Mouse (Mus musculus): ENCODE measurements at regions not wholly inside any gene's neighbourhood (a gene's known extent, or its start where the extent isn't known, plus 50 kb on each side); places are given as distances from the start of the nearest gene placed in this dataset.
"Not testable (repeated sequence)": the region's sequence is repeated elsewhere in the genome, so short reads cannot be mapped to it uniquely, and the experiment has no call there.

DNA sequence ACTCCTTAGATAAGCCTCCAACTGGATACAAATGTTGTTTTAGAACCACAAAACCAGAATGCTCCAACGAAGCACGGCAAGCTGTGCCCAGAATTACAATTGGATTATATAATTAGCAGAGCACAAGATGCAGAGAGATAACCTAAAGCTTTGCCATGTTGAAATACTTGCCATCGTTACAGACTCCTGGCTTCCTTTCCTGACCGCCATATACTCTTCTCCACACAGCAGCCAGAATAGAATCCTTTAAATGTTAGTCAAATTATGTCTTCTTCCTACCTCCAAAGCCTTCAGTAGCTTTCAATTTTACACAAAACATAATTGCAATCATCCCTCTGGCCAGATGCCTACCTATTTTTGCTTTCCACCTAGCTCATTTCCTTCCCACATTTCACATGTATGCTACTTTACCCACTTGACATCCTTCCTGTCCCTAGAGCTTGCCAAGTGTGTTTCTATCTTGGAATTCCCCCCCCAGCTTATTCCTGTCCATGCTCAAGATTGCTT lies 52.8 kb upstream of the G2e3 start:
- DNase-seq (ENCODE audit: low spot score in 2 of 2) = no peak

DNA sequence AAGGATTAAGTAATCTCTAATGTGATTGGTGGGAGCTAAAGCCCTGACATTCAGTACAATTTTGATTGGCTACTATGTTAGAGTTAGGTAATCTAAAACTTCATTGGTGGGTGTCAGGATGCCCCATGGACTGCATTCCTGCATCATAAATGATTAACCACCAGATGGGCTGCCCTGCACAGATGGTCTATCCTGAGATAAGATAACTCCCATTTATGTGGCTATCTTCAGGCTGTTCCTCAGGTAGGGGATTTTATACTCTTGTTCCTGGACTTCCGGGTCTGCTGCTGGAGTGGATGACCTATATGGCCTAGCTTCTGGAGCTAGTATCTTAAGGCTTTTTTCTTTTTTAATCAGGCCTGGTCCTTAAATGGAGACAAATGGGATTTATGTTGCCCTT lies 69.5 kb upstream of the G2e3 start:
- DNase-seq (ENCODE audit: low spot score in 2 of 2) = no peak

DNA sequence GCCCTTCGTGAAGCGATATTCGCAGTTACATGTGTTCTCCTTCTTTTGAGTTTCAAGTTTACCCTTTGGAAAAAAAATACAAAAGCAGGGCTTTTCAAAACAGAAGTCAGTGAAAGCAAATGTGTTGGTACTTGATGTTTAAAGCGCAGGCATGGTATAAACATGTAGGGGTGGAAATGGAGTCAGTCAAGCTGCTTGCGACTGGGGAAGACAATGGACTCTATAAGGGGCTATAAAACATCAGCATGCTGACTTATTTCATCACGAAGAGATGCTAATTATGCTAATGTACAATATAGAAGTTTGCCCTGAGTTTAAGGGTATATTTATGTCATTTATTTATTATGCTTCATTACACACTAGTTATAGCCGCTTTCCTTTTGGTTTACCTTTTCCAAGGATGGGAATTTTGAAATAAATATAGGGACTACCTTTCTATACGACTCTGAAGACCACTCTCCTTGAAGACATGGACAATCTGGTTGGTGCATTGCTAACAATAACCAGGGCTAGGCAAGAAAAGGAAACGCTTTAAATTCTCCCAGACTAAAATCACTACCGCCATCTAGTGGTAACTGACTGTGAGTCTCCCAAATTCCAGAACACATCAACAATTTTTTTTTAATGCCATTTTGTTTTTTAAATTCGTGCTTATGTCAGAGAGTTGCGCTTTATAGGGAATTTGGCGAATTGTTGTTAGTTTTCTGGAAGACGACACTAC lies 71.9 kb upstream of the G2e3 start:
- DNase-seq (ENCODE audit: low spot score in 2 of 2) = no peak

DNA sequence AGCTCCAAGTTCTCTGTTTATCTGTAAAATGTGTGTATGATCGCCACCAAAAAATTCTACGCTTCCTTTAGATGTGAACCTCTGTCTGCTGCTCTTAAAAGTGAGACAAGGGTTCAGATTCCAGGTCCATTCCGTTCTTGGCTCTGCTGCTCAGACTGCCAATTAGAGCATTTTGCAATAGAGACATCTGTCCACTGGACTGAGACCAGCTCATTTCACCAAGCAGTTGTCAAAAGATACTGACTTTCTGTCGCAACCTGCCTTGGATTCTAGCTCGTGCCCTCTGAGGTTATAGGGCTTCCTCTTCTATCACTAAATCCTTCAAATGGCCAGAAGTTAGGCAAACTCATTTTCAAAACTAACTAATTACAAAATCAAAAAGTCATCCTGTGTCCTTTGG lies 74.4 kb upstream of the G2e3 start:
- no peak for DNase-seq (ENCODE audit: low spot score in 2 of 2)

DNA sequence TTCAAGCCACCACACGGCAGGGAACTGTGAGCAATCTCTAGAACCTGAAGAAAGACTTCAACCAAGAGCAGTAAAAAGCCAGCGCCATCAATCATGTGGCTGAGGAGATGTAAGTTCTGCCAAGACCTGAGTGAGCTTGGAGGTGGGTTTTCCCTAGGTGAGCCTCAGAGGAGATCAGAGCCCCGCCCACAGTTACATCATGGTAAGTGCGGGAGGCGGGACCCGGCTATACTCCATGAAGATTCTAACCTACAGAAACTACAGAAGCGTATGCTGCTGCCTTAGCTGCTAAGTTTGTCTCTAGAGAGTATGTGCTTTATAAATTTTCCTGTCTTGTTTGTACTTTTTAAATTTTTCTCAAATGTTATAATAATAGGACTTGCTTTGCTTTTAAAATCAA lies 105.0 kb upstream of the G2e3 start:
- DNase-seq (ENCODE audit: low spot score in 2 of 2) = no peak

DNA sequence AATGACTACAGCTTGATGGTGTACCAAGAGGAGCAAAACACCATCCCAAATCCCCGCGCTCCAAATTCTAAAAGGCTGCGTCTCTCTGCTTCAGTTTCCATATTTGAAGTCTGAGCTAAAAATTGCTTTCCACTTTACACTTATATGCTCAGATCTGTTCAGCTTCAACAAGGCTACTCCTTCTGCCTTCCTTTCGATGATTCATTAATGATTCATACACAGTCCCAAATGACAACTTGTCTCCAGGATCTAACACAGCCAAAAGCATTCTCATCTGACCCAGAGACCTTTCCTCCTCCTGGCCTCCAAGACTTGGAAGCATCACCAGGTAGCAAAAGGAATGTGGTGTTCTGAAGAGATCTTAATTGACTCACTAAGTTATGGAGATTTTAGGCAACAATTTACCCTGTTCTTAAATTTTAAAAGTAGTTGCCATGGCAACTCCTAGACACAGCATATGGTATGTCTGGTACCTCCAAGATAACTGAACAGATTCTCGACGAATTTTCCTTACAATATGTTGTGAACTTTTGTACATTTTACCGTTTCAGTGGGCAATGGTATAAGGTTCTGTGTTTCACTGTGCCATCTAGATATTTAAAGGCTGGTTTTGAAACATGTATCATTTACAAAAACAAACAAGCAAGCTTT lies 106.6 kb upstream of the G2e3 start:
- DNase-seq (ENCODE audit: low spot score in 2 of 2) = no peak

DNA sequence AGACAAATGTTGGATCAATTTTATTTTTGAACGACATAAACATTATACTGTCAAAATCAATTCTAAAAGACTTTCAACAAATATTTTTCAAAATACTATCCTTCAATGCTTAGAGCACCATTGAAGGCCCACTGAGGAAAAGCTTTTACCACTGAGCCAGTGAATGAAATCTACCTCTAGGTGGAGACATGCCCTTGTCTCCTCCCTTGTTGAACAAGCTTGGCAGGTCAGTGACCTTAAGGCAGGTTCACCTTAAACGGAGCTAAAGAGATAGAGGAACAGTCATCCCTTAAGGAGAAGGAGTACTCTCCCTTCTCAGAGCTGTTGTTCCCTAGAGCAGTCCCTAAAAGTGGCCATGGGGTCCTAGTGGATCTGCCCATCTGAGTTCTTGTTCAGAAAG lies 136.2 kb upstream of the G2e3 start:
- no peak for DNase-seq (ENCODE audit: low spot score in 2 of 2)

DNA sequence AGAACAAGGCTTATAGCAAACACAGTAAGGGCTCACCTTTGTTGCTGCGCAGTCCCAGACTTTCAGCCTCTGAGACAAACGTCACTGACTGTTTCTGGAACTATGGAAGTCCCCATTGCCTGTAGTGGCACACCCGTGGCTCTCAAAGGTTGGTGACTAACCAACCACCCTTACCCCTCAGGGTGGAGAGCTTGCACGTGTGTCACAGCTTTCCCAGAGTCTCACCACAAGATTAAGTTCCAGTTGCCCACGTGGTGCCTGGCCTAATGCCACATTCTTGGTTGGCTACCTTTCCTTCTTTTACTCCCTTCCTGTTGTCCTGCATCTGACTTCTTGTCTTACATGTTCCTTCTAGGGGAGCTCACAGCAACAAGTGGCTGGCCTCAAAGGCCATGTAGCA lies 151.6 kb upstream of the G2e3 start:
- DNase-seq (ENCODE audit: low spot score in 2 of 2) = no peak

DNA sequence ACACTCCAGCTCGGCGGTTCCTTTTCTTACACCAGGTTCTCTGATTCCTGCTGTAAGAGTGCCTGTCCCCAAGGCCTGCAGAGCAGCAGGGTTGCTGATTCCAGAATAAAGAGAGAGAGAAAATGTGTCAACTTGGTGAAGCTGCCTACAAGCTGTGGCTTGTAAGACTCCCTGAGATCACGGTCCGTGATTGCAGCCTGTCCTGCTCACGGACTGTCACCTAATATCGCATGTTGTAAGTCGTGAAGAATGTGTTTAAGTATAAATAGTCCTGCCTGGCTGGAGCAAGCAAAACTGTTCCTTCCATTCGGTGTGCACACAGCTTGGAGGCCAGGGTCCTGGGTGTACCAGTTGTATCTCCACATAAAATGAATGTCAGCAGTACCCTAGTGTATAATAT lies 152.7 kb upstream of the G2e3 start:
- no peak for DNase-seq (ENCODE audit: low spot score in 2 of 2)

DNA sequence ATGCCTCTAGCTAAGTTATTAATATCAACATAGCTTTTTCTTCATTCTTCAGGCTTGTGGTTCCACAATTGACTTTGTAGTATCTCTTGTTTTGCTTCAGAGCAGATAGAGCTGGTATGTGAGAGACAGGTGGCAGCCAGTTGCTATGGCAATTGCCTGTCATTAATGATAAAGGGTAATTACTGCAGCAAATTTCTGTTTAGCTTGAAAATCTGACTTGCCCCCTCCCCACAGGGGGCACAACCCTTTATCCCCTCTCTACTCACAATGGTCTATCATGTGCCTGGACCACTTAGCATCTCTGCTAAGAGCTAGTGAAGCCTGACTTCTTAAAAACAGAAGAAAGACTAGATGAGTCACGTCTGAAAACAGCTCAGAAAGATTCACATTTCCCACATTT lies 157.1 kb upstream of the G2e3 start:
- DNase-seq (ENCODE audit: low spot score in 2 of 2) = no peak

DNA sequence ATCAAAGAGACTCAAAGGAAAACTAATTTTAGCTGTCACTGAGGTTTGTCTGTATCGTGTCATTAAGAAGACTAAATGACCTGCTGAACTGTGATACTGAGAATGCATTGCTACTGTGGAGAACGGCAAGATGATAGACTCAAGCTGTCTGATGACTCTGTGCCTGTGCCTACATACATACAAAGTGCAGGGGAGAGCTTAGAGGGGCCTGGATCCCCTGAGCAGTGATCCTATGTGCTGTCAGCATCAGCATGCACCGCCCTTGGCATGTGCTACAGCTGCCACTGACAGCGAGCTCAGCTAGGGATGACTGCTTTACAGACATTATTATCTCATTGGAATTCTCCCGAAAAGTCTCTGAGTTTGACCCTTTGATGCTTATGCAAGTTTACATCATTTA lies 157.7 kb upstream of the G2e3 start:
- no peak for DNase-seq (ENCODE audit: low spot score in 2 of 2)

DNA sequence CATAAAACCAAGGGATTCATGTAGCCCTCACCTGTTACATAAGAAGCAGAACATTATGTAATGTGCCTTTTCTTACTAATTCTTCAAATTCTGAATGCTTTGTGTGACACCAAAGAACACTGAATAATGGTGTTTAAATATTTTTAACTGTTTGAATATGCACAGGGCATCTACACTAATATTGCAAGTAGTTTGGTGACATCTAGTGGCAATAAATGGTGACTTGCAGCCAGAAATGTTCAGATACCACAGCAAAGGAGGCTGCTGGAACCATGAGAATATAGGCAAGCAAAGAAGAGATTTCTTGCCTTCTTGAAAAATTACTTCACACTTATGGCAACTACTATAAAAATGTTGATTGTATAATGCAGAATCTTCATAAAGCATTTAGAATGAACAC lies 159.6 kb upstream of the G2e3 start:
- no peak for DNase-seq (ENCODE audit: low spot score in 2 of 2)

DNA sequence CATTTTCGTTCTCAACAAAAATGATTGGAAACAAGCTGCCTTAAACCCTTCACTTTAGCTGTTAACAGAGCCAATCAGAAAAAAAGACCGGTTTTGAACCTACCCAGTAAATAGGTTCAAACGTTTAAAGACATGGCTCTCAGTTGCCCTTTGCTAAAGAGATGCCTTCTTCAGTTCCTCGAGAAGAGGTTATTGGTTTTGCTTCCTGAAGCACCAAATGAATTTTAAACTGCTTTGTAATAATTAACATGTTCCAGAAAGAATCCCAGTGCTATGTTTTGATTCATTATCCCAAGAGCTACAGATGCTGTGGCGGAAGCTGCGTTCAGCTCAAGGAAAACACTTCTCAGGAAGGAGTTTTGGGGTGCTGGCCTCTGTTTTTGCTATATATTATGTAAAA lies 160.1 kb upstream of the G2e3 start:
- no peak for DNase-seq (ENCODE audit: low spot score in 2 of 2)

DNA sequence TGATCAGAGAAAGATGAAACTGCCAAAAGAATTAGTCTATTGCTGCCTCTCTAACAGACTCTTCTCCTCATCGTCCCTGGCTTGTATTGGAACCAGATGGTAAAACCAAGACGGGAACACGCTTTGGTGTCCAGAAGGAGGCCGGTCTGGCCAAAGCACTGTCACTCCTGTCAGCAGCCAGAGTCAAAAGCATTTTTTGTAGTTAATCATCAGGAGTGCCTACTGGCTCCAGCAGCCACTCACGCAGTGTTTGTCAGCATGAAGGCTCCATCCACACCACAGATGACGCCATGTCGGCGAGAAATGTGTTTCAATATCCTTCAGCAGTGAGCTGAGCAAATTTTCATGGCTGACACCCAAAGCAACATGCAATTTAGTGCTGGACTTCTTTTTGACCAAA lies 162.1 kb upstream of the G2e3 start:
- DNase-seq (ENCODE audit: low spot score in 2 of 2) = no peak

DNA sequence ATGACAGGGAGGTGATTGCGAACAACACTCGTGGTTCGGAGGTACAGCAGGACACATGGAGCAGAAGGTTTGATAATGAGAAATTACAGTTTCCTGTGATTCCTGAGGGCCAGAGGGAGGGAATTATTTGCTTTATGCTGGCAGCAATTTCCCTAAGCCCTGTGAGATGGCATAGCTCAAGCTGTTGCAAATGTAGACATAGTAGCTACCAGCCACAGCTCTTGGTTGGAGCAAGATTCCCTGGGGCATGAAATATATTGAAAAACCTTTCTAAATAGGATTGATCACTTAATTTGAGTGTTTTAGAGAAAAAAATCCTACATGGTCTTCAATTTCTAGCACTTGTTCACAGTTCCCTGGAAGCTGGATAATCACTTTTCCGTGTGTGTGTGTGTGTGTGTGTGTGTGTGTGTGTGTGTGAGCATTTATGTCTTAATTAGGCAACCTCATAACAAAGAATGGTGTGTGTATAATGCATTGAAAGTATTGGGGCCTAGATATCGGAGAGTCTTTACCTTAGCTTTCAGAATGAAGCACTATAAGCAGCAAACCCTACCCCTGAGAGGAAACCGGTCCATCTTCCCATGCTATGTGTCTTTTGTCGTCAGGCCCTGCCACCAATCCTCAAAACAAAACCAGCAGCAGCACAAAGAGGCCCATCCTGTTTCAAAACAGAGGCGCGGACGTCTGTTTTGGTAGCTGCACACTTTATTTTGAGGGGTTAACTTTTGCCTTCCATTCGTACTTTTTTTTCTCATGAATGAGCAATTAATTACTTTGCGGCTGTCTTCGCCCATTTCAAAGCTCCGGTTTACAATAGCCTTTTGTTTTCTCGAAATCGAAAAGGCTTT lies 172.7 kb upstream of the G2e3 start:
- no peak for DNase-seq (ENCODE audit: low spot score in 2 of 2)

DNA sequence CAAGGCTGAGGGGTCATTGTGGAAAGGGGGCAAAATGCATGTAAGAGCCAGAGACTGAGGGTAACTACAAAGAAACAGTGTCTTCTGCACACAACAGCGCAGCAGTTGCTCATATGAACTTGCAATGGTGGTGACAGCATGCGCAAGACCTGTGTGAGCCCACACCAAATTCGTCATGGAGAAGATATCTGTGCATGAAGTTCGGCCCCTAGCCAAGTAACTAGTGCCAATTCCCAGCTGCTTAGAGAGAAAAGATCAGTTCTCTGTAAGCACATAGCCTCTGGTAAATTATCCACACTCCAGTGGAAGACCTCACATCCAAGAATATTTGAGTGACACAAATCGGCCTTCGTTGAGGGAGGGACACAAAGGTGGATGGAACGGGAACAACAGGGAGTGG lies 182.7 kb upstream of the G2e3 start:
- no peak for DNase-seq (ENCODE audit: low spot score in 2 of 2)

DNA sequence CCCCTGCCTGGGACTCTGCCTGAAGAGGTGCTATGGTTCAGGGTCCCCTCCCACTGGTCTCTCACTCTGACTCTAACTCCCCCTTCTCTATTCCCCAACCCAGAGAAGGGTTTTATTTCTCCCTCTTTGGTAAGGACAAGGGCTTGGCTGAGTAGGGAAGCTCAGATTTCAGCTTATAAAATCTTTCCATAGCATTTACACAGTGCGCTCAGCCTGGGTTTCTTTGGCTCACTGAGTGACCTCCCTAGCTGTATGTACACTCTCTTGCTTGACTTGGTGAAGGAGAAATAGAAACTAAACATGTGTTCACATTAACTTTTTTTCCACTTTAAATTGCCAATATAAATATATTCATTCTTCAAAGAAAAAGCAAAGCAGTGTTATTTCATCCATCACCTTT lies 186.9 kb upstream of the G2e3 start:
- no peak for DNase-seq (ENCODE audit: low spot score in 2 of 2)

DNA sequence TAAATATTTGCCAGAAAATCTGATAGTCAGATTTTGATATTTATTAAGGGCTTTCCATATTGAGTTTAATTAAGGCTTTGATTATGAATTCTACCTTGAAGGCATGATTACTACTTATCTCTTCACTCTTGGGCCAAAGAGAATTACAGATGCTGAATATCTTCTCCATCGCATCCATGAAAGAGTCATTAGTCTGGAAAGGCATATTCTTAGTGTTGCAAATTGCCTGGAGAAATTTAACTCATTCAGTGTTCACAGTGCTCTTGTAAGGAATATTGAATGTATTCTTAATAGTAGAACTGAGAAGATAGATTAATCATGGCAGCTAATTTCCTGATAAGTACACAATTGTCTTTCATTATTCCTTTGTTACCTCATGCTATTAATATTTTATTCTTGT lies 187.7 kb upstream of the G2e3 start:
- no peak for DNase-seq (ENCODE audit: low spot score in 2 of 2)

DNA sequence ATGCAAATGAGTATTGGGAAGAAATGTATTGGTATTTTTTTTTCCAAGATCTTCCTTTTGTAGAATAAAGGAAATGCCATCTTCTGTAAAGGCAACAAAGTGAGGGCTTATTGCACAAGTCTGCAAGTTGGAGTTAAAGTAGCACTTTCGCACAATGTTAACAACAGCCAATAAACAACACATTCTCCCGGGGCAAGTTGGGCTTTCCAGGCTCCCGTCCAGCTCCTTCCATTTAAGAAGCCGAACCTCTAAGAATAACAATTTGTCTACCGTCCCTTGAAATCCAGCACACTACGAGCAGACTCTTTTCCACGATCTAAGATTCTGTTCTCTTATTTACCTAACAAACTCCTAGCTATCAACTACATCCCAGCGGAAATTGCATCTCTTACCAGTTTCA lies 199.9 kb upstream of the G2e3 start:
- no peak for DNase-seq (ENCODE audit: low spot score in 2 of 2)

DNA sequence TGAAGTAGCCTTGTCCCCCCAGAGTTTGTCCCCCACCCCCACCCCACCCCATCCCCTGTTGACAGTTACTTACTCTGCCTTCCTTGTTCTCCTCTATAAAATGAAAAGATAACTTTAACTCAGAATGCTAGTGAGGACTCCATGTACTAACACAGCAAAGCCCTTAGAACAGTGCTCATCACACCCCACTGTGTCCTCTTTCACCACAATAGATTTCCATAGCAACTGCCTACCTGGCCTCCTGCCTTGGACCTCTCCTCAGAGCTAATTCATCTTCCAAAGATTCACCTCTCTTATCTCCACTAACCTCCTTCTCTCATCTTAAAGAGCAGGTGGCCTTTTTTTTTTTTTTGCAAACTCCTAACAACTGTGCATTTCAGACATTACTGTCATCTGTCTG lies 204.0 kb upstream of the G2e3 start:
- no peak for DNase-seq (ENCODE audit: low spot score in 2 of 2)

DNA sequence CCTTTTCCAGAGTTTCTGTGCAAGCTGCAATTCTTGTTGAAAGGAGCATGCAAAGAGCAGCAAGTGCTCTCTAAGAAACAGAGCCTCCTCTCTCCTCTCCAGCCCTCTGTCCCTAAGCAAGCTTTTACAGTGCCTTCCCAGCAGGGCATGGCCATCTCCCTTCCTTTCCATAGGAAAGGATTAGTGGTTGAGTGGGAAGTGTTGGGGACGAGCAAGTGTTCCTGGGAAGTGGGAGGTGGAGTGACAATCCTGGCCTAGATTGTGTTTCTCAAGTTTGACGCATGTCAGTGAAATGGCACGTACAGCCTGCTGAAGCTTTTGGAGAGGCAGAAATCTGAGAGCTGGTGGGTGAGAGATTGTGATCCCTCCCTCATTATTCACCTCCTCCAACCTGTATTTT lies 204.7 kb upstream of the G2e3 start:
- no peak for DNase-seq (ENCODE audit: low spot score in 2 of 2)

DNA sequence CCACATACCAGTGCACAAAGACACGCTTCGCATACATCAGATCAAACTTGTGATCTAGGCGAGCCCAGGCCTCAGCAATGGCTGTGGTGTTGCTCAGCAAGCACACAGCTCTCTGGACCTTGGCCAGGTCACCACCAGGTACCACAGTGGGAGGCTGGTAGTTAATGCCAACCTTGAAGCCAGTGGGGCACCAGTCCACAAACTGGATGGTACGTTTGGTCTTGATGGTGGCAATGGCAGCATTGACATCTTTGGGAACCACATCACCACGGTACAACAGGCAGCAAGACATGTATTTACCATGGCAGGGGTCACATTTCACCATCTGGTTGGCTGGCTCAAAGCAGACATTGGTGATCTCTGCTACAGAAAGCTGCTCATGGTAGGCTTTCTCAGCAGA lies 214.2 kb upstream of the G2e3 start:
- DNase-seq (ENCODE audit: low spot score in 2 of 2) = not testable (repeated sequence)

DNA sequence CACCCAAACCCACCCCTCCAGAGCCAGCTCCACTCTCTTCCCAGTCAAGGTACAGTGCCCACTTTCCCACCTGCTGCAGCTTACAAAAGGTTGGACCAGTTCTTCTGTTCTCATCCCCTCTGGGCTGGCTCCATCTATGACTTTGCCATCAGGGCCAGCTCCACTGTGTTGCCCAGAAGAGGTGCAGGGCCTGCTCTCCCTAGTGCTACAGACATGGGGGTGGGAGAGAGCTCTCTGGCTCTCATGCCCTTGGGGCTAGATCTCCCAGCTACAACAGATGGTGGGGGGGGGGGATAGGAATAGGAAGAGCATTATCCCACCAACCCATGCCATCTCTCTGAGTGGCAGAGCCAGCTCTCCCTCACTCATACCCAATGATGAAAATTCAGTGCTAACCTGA lies 219.6 kb upstream of the G2e3 start:
- DNase-seq (ENCODE audit: low spot score in 2 of 2) = no peak
